28 mouse cellular contexts compared by ENCODE assay signal in genomic region chr11:11770691-11771090, GRCm38 (mm10).
"Had no signal": no experiment of that assay in that cellular context is flagged by ENCODE, and none has a peak within 500 bp of the region (broad histone marks: within the 10 kb centered on the region; RNA-seq: fewer than 3 reads in every experiment).

No protein-coding gene starts in this region.

- H3K9ac ChIP-seq: embryonic facial prominence, embryonic 12.5 days; embryonic facial prominence, embryonic 13.5 days; embryonic facial prominence, embryonic 15.5 days; forebrain, embryonic 12.5 days; forebrain, embryonic 13.5 days; forebrain, embryonic 15.5 days; forebrain, postnatal 0 days had no signal

- H3K4me1 ChIP-seq: embryonic facial prominence, embryonic 10.5 days; embryonic facial prominence, embryonic 12.5 days; embryonic facial prominence, embryonic 13.5 days; embryonic facial prominence, embryonic 15.5 days; forebrain, embryonic 10.5 days; forebrain, embryonic 12.5 days; forebrain, embryonic 13.5 days; forebrain, embryonic 15.5 days had no signal

- H3K4me3 ChIP-seq: embryonic facial prominence, embryonic 10.5 days; embryonic facial prominence, embryonic 12.5 days; embryonic facial prominence, embryonic 13.5 days; embryonic facial prominence, embryonic 15.5 days; erythroblast, embryonic 14.5 days; forebrain, embryonic 10.5 days; forebrain, embryonic 12.5 days; forebrain, embryonic 13.5 days; forebrain, embryonic 15.5 days; gastrocnemius, adult 2 months; heart, adult 2 months had no signal

- ATAC-seq: forebrain, embryonic 13.5 days; forebrain, embryonic 14.5 days; forebrain, embryonic 15.5 days; forebrain, embryonic 16.5 days; forebrain, postnatal 0 days had no signal

- H3K27ac ChIP-seq: embryonic facial prominence, embryonic 10.5 days; embryonic facial prominence, embryonic 12.5 days; embryonic facial prominence, embryonic 13.5 days; embryonic facial prominence, embryonic 15.5 days; forebrain, embryonic 10.5 days; forebrain, embryonic 12.5 days; forebrain, embryonic 13.5 days; forebrain, embryonic 15.5 days; gastrocnemius, adult 2 months; heart, adult 2 months had no signal

- H3K4me2 ChIP-seq: embryonic facial prominence, embryonic 12.5 days; embryonic facial prominence, embryonic 13.5 days; embryonic facial prominence, embryonic 15.5 days; forebrain, embryonic 12.5 days; forebrain, embryonic 13.5 days; forebrain, embryonic 15.5 days had no signal

- H3K9me3 ChIP-seq: embryonic facial prominence, embryonic 10.5 days; embryonic facial prominence, embryonic 12.5 days; embryonic facial prominence, embryonic 13.5 days; embryonic facial prominence, embryonic 15.5 days; forebrain, embryonic 10.5 days; forebrain, embryonic 12.5 days; forebrain, embryonic 13.5 days; forebrain, embryonic 15.5 days had no signal

- DNase-seq: cerebellum, adult 2 months; cerebellum, adult 8-10 months; cerebellum, adult 9-10 months; cerebellum, adult 9-11 months; cerebellum, postnatal 10 days; cerebellum, postnatal 14 days; cerebellum, postnatal 25 days; cerebellum, postnatal 36 days; embryo, embryonic 11 days; forebrain, postnatal 0 days; gastrocnemius, adult 2 months; gastrocnemius, postnatal 10 days; gastrocnemius, postnatal 14 days; gastrocnemius, postnatal 25 days; gastrocnemius, postnatal 36 days; heart, adult 18-20 months; heart, adult 2 months had no signal

- H3K36me3 ChIP-seq: embryonic facial prominence, embryonic 10.5 days; embryonic facial prominence, embryonic 12.5 days; embryonic facial prominence, embryonic 13.5 days; embryonic facial prominence, embryonic 15.5 days; forebrain, embryonic 10.5 days; forebrain, embryonic 12.5 days; forebrain, embryonic 15.5 days had no signal

- H3K27me3 ChIP-seq: embryonic facial prominence, embryonic 12.5 days; embryonic facial prominence, embryonic 13.5 days; embryonic facial prominence, embryonic 15.5 days; forebrain, embryonic 12.5 days; forebrain, embryonic 13.5 days; forebrain, embryonic 15.5 days had no signal
